Mouse (Mus musculus) mouse embryonic stem cell (cell line): ENCODE data around the gene Dixdc1.

ENCODE experiments used
- in situ Hi-C, 2 experiments: fragments of 300-500 bp; cut with MboI; formaldehyde crosslinking; loops; 1 replicate in 1 of 2; 3 replicates in 1 of 2; pipeline ENCODE4 v1.14.3; 2019 to 2020; ENCODE audit warnings: low sequenced_read_pairs in 2 of 2, low pct_unique_long_range_greater_than_20kb in 1 of 2, mixed read lengths in 1 of 2; ENCODE audit not compliant: unreplicated experiment in 1 of 2

Gene Dixdc1

DNA sequence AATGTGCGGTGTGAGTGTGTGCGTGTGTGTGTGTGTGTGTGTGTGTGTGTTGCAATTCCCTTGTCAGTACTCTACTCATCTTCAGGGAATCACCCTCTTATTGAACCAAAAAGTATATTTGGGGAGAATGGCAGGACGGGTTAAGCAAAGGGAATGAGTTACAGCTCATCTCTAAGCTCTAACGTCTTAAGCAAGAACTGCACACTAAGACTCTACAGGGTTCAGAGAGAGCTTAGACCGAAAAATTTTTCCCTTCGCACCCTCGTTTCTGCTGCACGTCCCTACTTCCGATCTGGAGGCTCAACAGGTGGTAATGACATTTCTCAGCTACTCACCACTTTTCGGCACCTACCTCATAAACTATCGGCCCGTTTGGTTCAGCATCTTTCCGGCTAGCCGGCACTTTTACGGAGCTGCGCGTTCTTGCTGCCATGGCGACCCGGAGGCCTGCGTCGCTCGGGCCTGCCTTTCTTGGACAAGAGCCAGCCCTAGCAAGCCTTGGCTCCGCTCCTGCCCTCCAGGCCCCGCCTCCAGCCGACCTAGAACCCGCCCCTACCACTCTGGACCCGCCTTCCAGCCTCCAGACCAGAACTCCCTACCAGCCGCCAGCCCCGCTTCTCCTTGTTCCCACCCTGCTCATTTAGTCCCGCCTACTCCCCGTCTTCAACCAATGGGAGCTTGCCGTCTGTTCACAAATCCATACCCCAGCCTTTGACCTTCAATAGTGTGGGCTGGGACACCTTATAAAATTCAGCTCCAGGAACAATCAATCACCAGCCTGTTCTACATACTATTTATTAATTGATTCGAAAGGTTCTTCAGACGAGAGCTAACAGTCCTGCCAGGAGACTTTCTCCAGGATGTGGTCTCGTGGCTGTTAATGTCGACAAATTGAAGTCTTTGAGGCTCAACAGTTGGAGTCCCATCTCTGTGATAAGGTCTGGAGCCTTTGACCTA is at the start of gene Dixdc1:
Dixdc1 (minus strand) TSS at position 604 of the 957 bp plus-strand sequence.
- in situ Hi-C loops = no loop called here

DNA sequence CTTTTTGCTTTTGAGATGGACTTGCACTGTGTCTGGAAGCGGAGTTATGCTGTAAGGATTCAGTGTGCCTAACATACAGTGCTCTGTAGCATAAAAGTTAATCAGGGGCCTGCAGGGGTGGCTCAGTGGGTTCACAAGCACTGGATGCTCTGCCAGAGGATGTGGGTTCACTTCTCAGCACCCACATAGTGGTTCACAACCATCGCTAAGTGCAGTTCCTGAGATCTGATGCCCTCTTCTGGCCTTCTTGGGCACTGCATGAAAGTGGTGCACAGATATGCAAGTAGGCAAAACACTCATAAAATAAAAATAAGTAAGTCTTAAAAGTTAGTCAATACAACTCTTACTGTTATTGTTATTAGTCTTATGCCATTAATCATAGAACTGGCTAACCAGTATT is 42.8 kb upstream of the Dixdc1 start:
- in situ Hi-C loops = loop anchor here in 1 of 2 experiments (10.0 kb wide), 1 partner anchor 107 kb away; no protein-coding TSS in a partner anchor

GRCm38 (mm10) chr9:50776162-50776760 is 36.9 kb upstream of the Dixdc1 start:
- in situ Hi-C loops = no loop called here

DNA sequence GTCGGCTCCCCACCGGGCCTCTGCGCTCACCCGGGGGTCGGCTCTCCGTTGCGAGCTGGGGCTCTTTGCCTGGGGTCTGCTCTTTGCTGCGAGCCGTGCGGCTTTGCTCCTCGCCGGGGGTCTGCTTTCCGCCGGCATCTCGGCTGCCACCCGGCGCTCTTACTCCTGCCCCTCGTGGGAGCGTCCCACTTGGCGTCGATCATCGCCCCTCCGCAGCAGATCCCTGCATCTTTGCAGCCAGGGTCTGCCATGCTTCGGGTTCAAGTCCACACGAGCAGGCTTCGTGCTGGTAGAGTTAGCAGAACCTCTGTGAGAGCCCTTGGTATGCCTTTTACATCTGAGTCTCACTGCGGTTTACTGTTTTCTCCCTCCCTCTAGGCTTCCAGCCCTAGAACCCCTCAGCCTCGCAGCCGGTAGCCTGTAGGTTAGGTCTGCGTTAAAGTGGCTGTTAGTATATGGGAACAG is 36.4 kb upstream of the Dixdc1 start:
- in situ Hi-C loops = no loop called here

DNA sequence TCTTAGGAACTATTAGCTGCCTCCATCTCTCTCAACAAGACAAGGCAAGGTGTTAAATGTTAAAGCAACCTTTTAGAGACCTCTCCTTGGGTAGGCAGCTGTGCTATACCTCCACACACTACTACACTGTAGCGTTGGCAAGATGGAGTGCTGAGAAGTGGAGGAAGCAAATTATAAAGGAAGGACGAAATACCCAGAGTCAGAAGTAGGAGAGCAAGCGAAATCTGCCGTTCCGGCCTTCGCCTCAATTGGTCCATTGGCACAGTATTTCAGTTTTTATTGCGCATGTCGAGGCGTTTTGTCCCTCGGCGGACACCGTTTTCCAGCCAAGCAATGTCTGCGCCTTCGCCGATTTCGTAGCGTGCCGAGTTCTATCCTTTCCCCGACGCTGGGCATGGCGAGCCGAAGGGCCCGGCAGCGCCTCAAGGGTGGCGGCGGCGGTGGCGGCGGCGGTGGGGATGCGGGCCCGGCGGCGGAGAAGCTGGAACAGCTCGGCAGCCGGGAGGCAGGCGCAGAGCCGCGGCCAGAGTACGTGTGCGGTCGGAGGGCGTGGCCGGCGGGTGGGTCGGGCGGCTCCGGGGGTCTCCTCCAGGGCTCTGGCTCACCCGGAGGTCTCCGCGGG is 35.8 kb upstream of the Dixdc1 start, which contains the start of the genes Alg9 and 1110032A03Rik:
Alg9 (plus strand) TSS at position 29 of the 622 bp plus-strand sequence.
1110032A03Rik (minus strand) TSS at position 530 of the 622 bp plus-strand sequence.
- in situ Hi-C loops = no loop called here

DNA sequence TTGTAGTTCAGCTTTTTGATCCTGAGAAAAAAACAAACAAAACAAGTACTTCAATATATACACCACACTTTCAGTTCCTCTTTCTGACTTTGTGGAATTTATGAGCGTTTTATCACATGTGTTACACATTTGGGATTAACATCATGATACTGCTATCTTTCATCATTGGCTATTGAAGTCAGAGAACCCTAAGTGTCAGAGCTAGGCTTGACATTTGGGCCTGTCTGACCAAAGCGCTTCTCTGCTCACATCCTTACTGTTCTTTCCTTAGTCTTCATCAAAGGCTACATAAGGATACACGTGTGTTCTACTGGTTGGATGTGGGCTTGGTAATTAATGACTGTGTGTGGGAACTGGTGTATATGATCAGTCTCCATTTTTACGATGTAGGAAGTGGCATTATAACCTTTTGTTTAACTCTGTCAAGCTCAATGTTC is 34.7 kb upstream of the Dixdc1 start:
- in situ Hi-C loops = no loop called here

DNA sequence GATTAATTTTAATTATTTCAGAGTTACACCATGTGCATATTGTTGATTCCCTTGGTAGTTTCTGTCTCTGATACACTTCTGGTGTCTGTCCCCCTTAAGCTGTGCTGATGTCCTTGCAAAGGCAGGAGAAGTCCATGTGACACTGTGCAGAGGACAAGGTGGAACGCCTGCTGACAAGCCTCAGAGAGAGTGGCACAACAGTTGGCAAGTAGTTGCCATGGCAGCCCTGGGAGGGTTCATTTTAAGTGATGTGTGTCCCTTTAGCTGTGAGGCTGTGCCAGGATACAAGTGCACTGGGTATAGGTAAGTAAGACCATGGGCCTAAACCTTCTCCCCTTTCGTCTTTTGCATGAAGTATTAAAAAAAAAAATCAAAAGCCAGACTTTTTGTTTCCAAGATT is 30.7 kb upstream of the Dixdc1 start:
- in situ Hi-C loops = no loop called here

GRCm38 (mm10) chr9:50768107-50769002 is 29.0 kb upstream of the Dixdc1 start, which contains the start of gene Fdxacb1:
Gene Fdxacb1, plus strand, starts transcription at chr9:50768236.
- in situ Hi-C loops = no loop called here

DNA sequence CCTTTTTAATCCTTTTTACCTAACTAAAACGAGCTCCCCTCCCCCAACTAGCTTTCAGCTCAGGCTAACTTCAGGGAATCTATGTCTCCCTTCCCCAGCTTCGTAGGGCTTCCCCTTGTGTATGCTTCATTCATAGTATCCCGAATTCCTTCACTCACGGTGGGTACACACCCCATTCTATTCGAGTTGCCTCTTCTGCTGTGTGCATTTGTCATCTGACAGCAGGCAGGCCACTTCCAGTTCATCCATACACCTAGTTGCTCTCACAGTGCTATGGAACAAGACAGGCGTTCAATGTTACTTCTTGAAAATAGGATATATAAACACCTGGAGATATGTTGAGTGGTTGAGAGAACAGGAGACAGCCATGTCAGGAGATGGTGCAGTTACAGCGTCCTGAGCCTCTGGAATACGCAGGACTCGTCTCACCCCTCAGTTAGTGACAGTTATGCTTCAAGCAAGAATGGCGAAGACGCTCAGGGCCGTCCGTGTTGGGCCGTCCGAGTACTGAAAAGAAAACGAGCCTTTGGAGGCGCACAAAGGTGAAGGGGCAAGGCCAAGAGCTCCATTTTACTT is 28.3 kb upstream of the Dixdc1 start:
- in situ Hi-C loops = no loop called here

GRCm38 (mm10) chr9:50763331-50763730 is 24.0 kb upstream of the Dixdc1 start:
- in situ Hi-C loops = no loop called here

DNA sequence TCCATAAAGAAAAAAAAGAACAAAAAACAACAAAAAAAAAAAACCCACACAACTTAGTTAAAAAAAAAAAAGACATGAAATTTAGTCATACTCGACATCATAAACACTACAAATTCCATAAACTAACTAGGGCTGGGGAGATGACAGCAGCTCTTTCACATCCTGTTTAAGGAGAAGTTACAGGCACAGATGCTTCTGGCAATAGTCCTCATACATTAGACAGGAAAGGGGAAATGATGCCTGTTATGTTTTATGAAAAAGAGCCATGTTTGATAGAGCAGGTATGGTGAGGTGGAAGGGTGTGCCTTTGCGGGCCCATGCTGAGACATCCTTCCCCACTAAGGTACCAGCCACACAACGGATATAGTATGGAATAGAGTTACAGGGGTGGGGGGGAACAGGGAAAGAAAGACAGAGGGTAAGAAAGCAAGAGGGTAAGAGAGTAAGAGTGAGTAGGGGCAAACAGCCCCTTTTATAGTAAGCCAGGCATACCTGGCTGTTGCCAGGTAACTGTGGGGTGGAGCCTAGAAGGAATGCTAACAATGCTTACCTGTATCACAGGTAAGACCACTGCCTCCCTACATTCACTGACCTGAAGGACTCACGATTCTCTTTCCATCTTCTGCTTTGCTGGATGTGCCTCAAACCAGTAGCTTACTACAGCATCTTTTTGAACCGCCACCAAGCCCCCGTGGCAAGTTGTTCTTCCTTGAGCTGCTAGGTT is 22.4 kb upstream of the Dixdc1 start:
- in situ Hi-C loops = no loop called here

- in situ Hi-C loops = no loop called here
These were observed 17.4 kb upstream of the Dixdc1 start for GRCm38 (mm10) chr9:50756711-50757110.

- in situ Hi-C loops = no loop called here
These were observed 14.6 kb upstream of the Dixdc1 start for GRCm38 (mm10) chr9:50753947-50754346.

DNA sequence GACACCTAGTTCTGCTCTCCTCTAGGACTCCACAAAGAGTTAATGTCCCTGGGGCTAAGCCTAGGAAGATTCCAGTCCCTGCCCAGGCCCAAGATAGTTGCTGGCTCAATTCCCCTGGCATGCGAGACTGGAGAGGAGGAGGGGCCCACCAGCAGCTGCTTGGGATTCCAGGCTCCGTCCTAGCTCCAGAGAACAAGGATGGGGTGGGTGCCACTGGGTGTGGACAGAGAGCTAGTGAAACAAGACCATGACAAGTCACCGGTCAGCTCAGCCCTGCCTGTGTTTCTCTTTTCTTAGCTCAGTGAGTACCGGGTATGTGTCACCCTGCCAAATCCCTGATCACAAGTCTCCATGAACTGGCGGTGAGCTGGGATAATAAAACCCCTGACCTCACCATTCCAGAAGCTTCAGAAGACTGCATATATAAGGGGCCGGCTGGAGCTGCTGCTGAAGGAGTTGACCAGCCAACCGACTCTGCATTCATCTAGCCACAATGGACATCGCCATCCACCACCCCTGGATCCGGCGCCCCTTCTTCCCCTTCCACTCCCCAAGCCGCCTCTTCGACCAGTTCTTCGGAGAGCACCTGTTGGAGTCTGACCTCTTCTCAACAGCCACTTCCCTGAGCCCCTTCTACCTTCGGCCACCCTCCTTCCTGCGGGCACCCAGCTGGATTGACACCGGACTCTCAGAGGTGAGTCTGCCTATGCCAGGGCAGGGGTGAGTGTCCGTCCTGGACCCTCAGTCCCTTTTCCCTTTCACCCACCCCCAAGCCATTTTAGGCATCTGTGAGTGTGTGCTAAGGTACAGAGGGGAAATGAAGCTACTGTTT is 13.7 kb upstream of the Dixdc1 start:
- in situ Hi-C loops = no loop called here

DNA sequence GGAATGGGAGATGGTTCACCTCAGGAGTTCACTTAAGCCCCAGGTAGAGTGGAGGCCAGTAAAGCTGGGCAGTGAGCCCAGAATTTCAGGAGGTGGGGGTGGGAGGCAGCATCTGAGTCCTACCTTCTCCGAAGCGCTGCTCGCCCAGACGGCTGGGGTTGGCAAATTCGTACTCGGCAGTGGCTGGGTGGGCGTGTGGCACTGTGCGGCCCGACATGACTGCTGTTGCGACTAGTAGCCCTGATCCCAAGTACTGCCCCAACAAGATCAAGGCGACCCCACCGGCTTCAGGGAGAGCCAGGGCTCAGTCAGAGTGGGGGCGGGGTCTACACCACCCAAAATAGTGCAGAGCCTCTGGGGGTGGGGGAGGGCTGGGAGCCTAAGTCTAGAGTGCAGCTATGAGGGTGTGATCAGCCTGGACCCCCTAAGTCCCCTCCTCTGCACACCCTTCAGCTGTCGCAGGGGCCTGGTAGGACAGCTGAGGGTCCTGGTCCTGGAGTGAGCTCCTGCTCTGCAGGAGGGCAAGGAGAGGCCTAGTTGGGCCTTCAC is 12.8 kb upstream of the Dixdc1 start, which contains the start of gene Hspb2:
Hspb2 (minus strand) TSS at position 301 of the 549 bp plus-strand sequence.
- in situ Hi-C loops = no loop called here

- in situ Hi-C loops = no loop called here
These were observed 12.0 kb upstream of the Dixdc1 start, which contains the start of gene Cryab for GRCm38 (mm10) chr9:50751323-50751722. Gene Cryab, plus strand, starts transcription at chr9:50751325.
